Mouse (Mus musculus) adrenal gland, postnatal 0 days (tissue): Measurements from ENCODE around the gene Zic2. TPM values are rescaled to one million over a fixed set of nuclear protein-coding genes. Genes with fewer than 3 reads are reported as not detected.

Source experiments
- polyA plus RNA-seq: library from polyadenylated mRNA; unstranded; fragments of >200 nt; fragmentation: Nextera tagmentation; extraction: Ambion mirVana; gene quantifications from 2 replicates; pipeline ENCODE4 v1.2.1, GENCODE M21; 2015

Gene Zic2
- polyA plus RNA-seq: 0.06 TPM in 1 of 2 replicates, not detected in the other

DNA sequence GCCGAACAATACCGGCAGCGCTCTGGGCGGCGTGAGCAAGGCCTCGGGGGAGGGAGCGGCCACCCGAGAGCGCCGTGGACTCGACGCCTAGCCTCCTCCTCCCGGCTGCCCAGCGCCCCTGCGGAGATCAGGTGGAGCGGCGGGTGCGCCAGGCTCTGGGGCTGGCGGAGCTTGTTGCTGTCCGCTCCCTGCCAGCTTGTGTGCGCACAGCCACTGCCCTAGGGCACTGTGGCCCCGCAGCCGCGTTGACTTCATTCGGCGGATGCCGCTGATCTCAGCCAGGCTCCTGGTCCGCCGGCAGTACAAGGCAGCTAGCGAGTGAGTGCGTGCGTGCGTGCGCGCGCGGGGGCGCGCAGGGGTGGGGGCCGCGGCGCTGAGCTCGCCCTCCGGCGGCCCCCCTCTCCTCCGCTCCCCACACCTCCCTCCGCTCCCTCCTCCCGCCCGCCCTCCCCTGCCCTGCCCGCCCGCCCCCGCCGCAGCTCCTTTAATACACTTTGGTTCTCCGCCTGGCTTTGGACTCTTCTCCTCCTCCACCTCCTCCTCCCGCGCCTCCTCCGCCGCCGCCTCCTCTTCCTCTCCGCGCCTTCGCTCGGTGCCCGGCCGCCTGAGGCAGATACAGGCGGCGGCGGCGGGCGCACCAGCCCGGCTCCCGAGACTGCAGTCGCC lies at the start of gene Zic2:
Zic2 (plus strand) TSS at position 545 of the 666 bp plus-strand sequence.

DNA sequence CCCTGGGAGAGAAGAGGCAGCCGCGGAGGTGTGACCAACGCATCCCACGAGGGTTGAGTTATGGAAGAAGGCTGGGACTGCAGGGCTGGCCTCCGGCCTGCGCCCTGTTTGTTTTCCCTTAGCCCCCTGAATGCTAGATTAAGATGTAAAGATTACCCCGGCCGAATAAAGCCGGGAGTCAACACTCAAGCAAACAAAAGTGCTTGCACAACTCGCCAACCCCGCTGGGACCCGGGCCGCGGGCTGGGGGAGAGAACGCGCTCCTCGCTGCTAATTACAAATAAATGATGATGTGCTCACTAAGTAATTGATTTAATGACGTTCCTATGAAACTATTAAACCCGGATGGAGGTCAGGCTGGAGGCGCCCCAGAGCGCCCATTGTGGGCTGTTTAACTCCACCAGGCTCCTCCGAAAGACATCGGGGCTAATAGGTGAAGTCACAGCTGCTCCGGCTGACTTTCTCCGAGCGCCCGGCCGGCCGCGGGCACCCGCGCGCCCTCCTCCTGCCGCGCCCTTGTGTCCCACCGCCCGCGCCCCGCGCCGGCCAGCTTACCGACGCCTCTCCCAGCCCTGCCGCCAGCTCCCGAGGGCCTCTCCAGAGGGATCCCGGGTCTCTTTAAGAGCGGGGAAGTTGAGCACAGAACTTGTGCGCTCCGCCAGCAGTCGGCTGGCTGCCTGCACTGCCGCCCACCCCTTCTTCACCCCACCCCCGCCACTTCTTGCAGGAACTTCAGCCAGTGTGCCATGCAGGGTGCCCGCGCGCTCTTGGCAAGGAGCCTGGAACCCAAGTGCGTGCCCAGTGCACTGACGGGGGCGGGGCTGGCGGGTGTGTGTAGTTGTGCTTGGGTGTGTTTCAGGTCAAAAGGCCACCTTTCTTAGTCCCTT lies 24.5 kb upstream of the Zic2 start, which contains the start of gene Gm5089:
Gm5089 (minus strand) TSS at position 620 of the 887 bp plus-strand sequence.

DNA sequence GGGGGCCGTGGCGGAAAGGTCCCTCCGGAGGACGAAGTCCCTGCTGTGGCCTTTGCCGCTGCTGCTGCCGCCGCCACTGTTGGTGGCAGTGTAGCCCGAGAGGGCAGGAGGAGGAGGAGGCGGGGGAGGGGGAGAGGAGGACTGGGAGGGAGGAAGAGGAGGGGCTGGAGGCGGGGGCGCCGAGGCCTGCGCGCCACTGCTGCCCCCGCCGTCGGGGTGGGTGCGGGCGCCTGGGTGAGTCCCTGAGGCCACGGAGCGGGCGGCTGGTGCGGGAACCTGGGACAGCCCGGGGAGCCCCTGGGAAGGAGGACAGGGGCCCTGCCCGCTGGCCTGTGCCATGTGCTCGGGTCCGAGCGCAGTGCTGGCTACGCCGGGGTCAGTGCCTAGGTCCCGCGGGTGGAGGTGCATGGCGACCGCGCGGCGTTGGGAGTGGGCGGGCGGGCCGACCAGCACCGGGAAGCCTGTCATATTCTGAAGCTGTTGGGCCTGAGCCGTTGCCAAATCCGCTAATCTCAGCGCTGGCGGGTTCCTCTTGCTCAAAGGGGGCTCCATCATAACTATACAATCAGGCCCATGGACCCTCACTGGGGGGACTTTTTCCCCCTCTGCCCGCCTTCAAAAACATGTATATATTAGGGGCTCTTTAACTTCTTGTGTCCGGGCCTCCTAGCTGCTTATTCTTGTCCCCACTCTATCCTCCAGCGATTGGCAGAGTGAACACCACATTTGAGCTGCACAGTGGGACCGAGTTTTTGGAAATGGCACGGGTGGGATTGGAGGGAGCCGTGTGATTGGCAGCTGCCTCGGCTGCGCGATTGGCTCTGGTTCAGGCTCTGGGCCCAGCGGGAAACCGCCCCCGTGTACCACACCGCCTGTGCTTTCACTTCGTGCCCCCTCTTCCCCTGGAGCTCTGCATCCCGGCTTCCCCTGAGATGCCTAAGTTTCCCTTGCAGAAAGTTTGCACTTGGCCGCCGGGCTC lies 10.2 kb upstream of the Zic2 start, which contains the start of gene Zic5:
Zic5 (minus strand) TSS at position 915 of the 979 bp plus-strand sequence.

DNA sequence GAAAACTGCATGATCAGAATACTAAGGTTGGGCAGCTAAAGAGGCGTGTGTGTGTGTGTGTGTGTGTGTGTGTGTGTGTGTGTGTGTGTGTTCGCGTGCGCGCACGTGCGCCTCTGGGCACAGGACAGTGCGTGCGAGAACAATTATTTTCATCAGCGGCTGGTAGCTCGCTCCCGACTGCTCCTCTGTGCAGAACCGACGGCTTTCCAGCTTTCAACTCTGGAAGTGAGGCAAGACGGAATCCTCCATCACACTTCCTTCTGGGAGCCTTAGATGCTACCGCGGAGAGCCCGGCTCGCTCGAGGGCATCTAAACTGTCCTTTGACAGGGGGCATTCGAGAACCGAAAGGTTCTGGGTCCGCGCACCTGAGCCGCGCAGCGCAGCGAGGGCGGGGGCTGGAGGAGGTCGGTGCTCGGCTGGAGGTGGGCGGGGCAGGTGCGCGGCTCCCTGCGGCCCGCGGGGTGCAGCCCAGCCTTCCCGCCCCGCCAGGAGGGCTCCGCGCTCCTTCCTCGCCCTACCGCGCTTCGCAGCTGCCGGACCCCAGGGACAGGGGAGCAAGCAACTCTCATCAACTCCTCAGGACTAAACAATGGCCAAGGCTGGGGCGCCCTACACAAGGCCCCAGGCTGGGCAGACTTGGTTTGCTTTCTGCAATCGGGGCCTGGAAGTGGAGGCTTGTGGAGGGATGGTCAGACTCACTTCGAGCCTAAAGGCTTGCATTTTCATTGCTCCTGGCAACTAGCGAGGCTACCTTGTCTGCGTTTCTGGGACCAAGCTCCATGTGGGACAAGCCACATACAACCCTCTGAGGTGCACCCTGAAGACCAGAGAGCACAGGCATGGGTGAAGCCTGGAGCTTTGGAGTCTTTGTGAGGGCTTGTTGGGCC lies 15.4 kb downstream of the Zic2 start, which contains the start of gene Gm10837:
Gm10837 (plus strand) TSS at position 146 of the 888 bp plus-strand sequence.

Other genes starting within 250 kb of the Zic2 start
- not detected in 2 replicates for gene Gm5089, start 24.3 kb upstream of the Zic2 start, polyA plus RNA-seq
- gene Zic5, start 9.8 kb upstream of the Zic2 start, polyA plus RNA-seq: not detected in 2 replicates
- not detected in 2 replicates for gene Gm10837, start 15.2 kb downstream of the Zic2 start, polyA plus RNA-seq
- gene Pcca, start 58.9 kb downstream of the Zic2 start, polyA plus RNA-seq: 21.9 and 30.9 TPM in 2 replicates